Mouse (Mus musculus): ENCODE results near the gene Tbc1d24. TPM values are rescaled to one million over a fixed set of nuclear protein-coding genes. Genes with fewer than 3 reads are reported as not detected.

The Tbc1d24 gene
- polyA plus RNA-seq, 1 experiment = 3.8 TPM

GRCm38 (mm10) chr17:24162584-24163175 lies 42.7 kb downstream of the Tbc1d24 start:
- TF ChIP-seq USF1 (IDR thresholded peaks at IDR 0.05; ENCODE audit: low read depth) (no peak), MYOD1 (IDR thresholded peaks at IDR 0.05; ENCODE audit: control insufficient read depth, insufficient read length, low read depth) (no peak), FOSL1 (IDR thresholded peaks at IDR 0.05; ENCODE audit: insufficient read depth, low read length, poor library complexity, severe bottlenecking) (no peak), CTCF (IDR thresholded peaks at IDR 0.05; ENCODE audit: control insufficient read depth, insufficient read depth, insufficient read length) (no peak), CEBPB (IDR thresholded peaks at IDR 0.05; ENCODE audit: low read depth) (no peak), MAX (IDR thresholded peaks at IDR 0.05) (no peak), MYOG (IDR thresholded peaks at IDR 0.05; ENCODE audit: control insufficient read depth, extremely low read depth, insufficient read length) (no peak)
- Histone ChIP-seq H3ac (ENCODE audit: control insufficient read depth, insufficient read length, low read depth) (peak overlapping the region; percentile 87), H3K27me3 (ENCODE audit: control insufficient read depth, insufficient read depth, insufficient read length) (no peaks in the 10 kb centered on the region), H3K36me3 (ENCODE audit: control insufficient read depth, insufficient read depth) (peaks cover 20% of the 10 kb centered on the region), H3K79me2 (ENCODE audit: control insufficient read depth, insufficient read depth) (peaks cover 44% of the 10 kb centered on the region), H3K4me3 (ENCODE audit: insufficient read depth, poor library complexity, severe bottlenecking) (peak overlapping the region; percentile 48), H3K79me3 (ENCODE audit: low read depth) (peaks cover 18% of the 10 kb centered on the region)

- Histone ChIP-seq H3K36me3 (ENCODE audit: control insufficient read depth, insufficient read depth) (peaks cover 14% of the 10 kb centered on the region), H3K4me3 (ENCODE audit: insufficient read depth, poor library complexity, severe bottlenecking) (no peak overlapping the region)
These were observed 43.9 kb downstream of the Tbc1d24 start for GRCm38 (mm10) chr17:24161466-24161865.

GRCm38 (mm10) chr17:24157526-24157925 lies 47.8 kb downstream of the Tbc1d24 start:
- H3K27me3 ChIP-seq (ENCODE audit: control insufficient read depth, insufficient read depth, insufficient read length) = no peaks in the 10 kb centered on the region
- H3K36me3 ChIP-seq (ENCODE audit: control insufficient read depth, insufficient read depth) = peaks cover 4% of the 10 kb centered on the region
- no peak overlapping the region for H3K4me3 ChIP-seq (ENCODE audit: insufficient read depth, poor library complexity, severe bottlenecking)
- no peaks in the 10 kb centered on the region for H3K79me3 ChIP-seq (ENCODE audit: low read depth)
- H3ac ChIP-seq (ENCODE audit: control insufficient read depth, insufficient read length, low read depth) = no peak overlapping the region
- TF ChIP-seq FOSL1 (IDR thresholded peaks at IDR 0.05; ENCODE audit: insufficient read depth, low read length, poor library complexity, severe bottlenecking) (no peak), CTCF (IDR thresholded peaks at IDR 0.05; ENCODE audit: control insufficient read depth, insufficient read depth, insufficient read length) (no peak), CEBPB (IDR thresholded peaks at IDR 0.05; ENCODE audit: low read depth) (no peak), MYOD1 (IDR thresholded peaks at IDR 0.05; ENCODE audit: control insufficient read depth, insufficient read length, low read depth) (no peak), USF1 (IDR thresholded peaks at IDR 0.05; ENCODE audit: low read depth) (no peak), MYOG (IDR thresholded peaks at IDR 0.05; ENCODE audit: control insufficient read depth, extremely low read depth, insufficient read length) (no peak), MAX (IDR thresholded peaks at IDR 0.05) (no peak)
- H3K79me2 ChIP-seq (ENCODE audit: control insufficient read depth, insufficient read depth) = peaks cover 10% of the 10 kb centered on the region

More at GRCm38 (mm10) chr17:24161466-24161865, 43.9 kb downstream of the Tbc1d24 start:
- peaks cover 32% of the 10 kb centered on the region for H3K79me2 ChIP-seq (ENCODE audit: control insufficient read depth, insufficient read depth)
- no peak for TF ChIP-seq USF1 (IDR thresholded peaks at IDR 0.05; ENCODE audit: low read depth)
- TF ChIP-seq MYOD1 (IDR thresholded peaks at IDR 0.05; ENCODE audit: control insufficient read depth, insufficient read length, low read depth) = no peak
- no peak for TF ChIP-seq CEBPB (IDR thresholded peaks at IDR 0.05; ENCODE audit: low read depth)
- TF ChIP-seq CTCF (IDR thresholded peaks at IDR 0.05; ENCODE audit: control insufficient read depth, insufficient read depth, insufficient read length) = no peak
- TF ChIP-seq MAX (IDR thresholded peaks at IDR 0.05) = no peak
- no peak for TF ChIP-seq FOSL1 (IDR thresholded peaks at IDR 0.05; ENCODE audit: insufficient read depth, low read length, poor library complexity, severe bottlenecking)
- no peak overlapping the region for H3ac ChIP-seq (ENCODE audit: control insufficient read depth, insufficient read length, low read depth)
- no peaks in the 10 kb centered on the region for H3K27me3 ChIP-seq (ENCODE audit: control insufficient read depth, insufficient read depth, insufficient read length)
- peaks cover 6% of the 10 kb centered on the region for H3K79me3 ChIP-seq (ENCODE audit: low read depth)

- Histone ChIP-seq H3K79me3 (ENCODE audit: low read depth) (no peaks in the 10 kb centered on the region), H3K4me3 (ENCODE audit: insufficient read depth, poor library complexity, severe bottlenecking) (no peak overlapping the region), H3K27me3 (ENCODE audit: control insufficient read depth, insufficient read depth, insufficient read length) (no peaks in the 10 kb centered on the region), H3ac (ENCODE audit: control insufficient read depth, insufficient read length, low read depth) (no peak overlapping the region), H3K36me3 (ENCODE audit: control insufficient read depth, insufficient read depth) (peaks cover 4% of the 10 kb centered on the region), H3K79me2 (ENCODE audit: control insufficient read depth, insufficient read depth) (peaks cover 6% of the 10 kb centered on the region)
- TF ChIP-seq FOSL1 (IDR thresholded peaks at IDR 0.05; ENCODE audit: insufficient read depth, low read length, poor library complexity, severe bottlenecking) = no peak
- TF ChIP-seq USF1 (IDR thresholded peaks at IDR 0.05; ENCODE audit: low read depth) = no peak
- TF ChIP-seq MYOD1 (IDR thresholded peaks at IDR 0.05; ENCODE audit: control insufficient read depth, insufficient read length, low read depth) = no peak
- no peak for TF ChIP-seq CEBPB (IDR thresholded peaks at IDR 0.05; ENCODE audit: low read depth)
- TF ChIP-seq CTCF (IDR thresholded peaks at IDR 0.05; ENCODE audit: control insufficient read depth, insufficient read depth, insufficient read length) = no peak
- no peak for TF ChIP-seq MAX (IDR thresholded peaks at IDR 0.05)
- no peak for TF ChIP-seq MYOG (IDR thresholded peaks at IDR 0.05; ENCODE audit: control insufficient read depth, extremely low read depth, insufficient read length)
These were observed 48.2 kb downstream of the Tbc1d24 start for GRCm38 (mm10) chr17:24157121-24157520.

GRCm38 (mm10) chr17:24156394-24156793 lies 49.0 kb downstream of the Tbc1d24 start:
- H3K79me3 ChIP-seq (ENCODE audit: low read depth) = no peaks in the 10 kb centered on the region
- no peaks in the 10 kb centered on the region for H3K27me3 ChIP-seq (ENCODE audit: control insufficient read depth, insufficient read depth, insufficient read length)
- no peak overlapping the region for H3K4me3 ChIP-seq (ENCODE audit: insufficient read depth, poor library complexity, severe bottlenecking)
- no peaks in the 10 kb centered on the region for H3K79me2 ChIP-seq (ENCODE audit: control insufficient read depth, insufficient read depth)
- no peak for TF ChIP-seq USF1 (IDR thresholded peaks at IDR 0.05; ENCODE audit: low read depth)
- no peak for TF ChIP-seq CTCF (IDR thresholded peaks at IDR 0.05; ENCODE audit: control insufficient read depth, insufficient read depth, insufficient read length)
- no peak for TF ChIP-seq MYOD1 (IDR thresholded peaks at IDR 0.05; ENCODE audit: control insufficient read depth, insufficient read length, low read depth)
- TF ChIP-seq MAX (IDR thresholded peaks at IDR 0.05) = no peak
- no peak for TF ChIP-seq MYOG (IDR thresholded peaks at IDR 0.05; ENCODE audit: control insufficient read depth, extremely low read depth, insufficient read length)
- no peak overlapping the region for H3ac ChIP-seq (ENCODE audit: control insufficient read depth, insufficient read length, low read depth)
- peaks cover 4% of the 10 kb centered on the region for H3K36me3 ChIP-seq (ENCODE audit: control insufficient read depth, insufficient read depth)

All from C2C12 (cell line).